Mouse (Mus musculus): ENCODE data around the gene 0610010F05Rik. TPM values are rescaled to one million over a fixed set of nuclear protein-coding genes. Genes with fewer than 3 reads are reported as not detected.

Gene 0610010F05Rik
- polyA plus RNA-seq, 1 experiment from 2014 or later = 28.7 TPM

- Histone ChIP-seq H3K9ac (no peak overlapping the region), H3K4me1 (no peaks in the 10 kb centered on the region), H3K9me3 (no peaks in the 10 kb centered on the region), H3K4me2 (no peak overlapping the region), H3K27me3 (no peaks in the 10 kb centered on the region), H3K36me3 (no peaks in the 10 kb centered on the region), H3K27ac (no peak overlapping the region), H3K4me3 (no peak overlapping the region)
- ATAC-seq (ENCODE audit: insufficient number of reproducible peaks, insufficient read depth, low FRiP score, low TSS enrichment, low read depth) = no peak
- WGBS = 65% methylated on average over 6 of the region's 6 CpGs
Measured at GRCm38 (mm10) chr11:23557039-23557630, 76.3 kb downstream of the 0610010F05Rik start.

DNA sequence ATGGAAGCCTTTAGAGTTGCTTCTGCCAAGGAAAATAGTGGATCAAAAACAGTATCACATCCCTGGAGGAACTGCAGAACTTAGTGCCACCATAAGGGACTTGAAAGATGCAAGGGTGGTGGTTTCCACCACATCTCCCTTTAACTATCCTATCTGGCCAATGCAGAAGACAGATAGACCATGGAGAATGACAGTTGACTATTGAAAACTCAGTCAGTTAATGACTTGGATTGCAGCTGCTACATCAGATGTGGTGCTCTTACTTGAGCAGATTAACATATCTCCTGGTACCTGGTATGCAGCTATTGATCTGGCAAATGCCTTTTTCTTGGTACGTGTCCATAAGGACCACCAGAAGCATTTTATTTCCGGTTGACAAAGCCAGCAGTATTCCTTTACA is 96.0 kb downstream of the 0610010F05Rik start:
- Histone ChIP-seq H3K4me1 (no peaks in the 10 kb centered on the region), H3K36me3 (no peaks in the 10 kb centered on the region), H3K27ac (no peak overlapping the region), H3K27me3 (no peaks in the 10 kb centered on the region), H3K9me3 (no peaks in the 10 kb centered on the region), H3K9ac (no peak overlapping the region), H3K4me3 (no peak overlapping the region), H3K4me2 (no peak overlapping the region)
- WGBS = 83% methylated on average over 2 of the region's 2 CpGs
- no peak for ATAC-seq (ENCODE audit: insufficient number of reproducible peaks, insufficient read depth, low FRiP score, low TSS enrichment, low read depth)

DNA sequence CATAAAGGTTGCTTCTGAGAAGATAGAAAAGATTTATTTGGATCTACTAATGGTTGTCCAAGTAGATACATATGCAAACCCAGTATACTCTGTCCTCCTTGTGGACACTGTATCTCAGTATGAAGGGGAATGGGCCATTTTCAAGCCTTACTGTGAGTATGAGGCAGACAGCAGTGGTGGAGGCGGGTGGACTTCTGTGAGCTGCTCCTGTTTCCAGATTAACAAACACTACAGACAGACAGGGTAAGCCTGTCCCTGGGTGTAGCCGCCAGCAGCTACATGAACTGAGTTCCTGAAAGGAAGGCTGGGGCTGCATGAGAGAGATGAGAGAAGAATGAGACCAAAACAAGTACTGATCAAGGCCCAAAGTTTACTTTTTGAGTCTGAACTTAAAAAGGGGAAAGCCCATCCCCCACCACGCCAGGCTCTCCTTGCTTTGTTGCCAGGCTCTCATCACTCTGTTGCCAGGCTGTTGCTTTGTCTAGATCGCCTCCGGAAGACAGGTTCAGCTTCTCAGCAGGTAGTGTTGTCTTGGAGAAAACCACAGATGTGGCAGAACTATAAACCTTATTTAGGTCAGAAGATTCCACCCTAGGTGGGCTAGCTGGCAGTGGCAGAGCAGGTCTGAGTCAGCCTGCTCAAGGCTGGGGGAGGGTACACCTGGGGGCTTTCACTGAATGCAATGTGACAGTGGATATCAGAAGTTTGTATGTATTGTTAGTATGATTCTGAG is 112.8 kb downstream of the 0610010F05Rik start, which contains the start of gene 1700093K21Rik:
1700093K21Rik (minus strand) TSS at position 683 of the 733 bp plus-strand sequence.
- H3K4me2 ChIP-seq = no peak within 1 kb of the TSS
- no peaks in the 10 kb centered on the region for H3K4me1 ChIP-seq
- no peak for ATAC-seq (ENCODE audit: insufficient number of reproducible peaks, insufficient read depth, low FRiP score, low TSS enrichment, low read depth)
- no peaks in the 10 kb centered on the region for H3K9me3 ChIP-seq
- no peak within 1 kb of the TSS for H3K27ac ChIP-seq
- H3K27me3 ChIP-seq = no peaks in the 10 kb centered on the region
- H3K36me3 ChIP-seq = no peaks in the 10 kb centered on the region
- 41% methylated on average over 5 of the region's 5 CpGs for WGBS
- no peak within 1 kb of the TSS for H3K9ac ChIP-seq
- H3K4me3 ChIP-seq = no peak within 1 kb of the TSS

DNA sequence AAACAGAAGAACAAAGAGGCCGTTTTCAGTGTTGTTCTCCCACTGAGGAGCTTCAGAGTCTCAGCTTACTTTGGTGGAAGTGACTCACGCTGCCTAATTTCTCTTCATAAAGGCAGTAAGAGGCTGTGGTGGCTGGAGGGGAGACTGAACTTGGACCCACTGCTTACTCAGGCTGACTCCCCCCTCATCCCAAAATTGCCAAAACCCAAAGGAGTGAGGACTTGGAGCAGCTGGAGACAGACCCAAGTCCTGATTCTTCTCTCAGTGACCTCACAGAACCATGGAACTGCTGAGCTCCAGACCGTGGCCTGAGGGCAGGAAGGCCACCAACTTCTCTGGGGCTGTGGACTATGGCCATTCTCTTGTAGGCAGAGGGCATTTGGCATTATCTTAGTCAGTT is 114.5 kb downstream of the 0610010F05Rik start:
- no peaks in the 10 kb centered on the region for H3K4me1 ChIP-seq
- no peak overlapping the region for H3K4me2 ChIP-seq
- H3K27ac ChIP-seq = no peak overlapping the region
- no peaks in the 10 kb centered on the region for H3K9me3 ChIP-seq
- no peak overlapping the region for H3K4me3 ChIP-seq
- 72% methylated on average over 3 of the region's 3 CpGs for WGBS
- no peaks in the 10 kb centered on the region for H3K27me3 ChIP-seq
- no peak for ATAC-seq (ENCODE audit: insufficient number of reproducible peaks, insufficient read depth, low FRiP score, low TSS enrichment, low read depth)
- no peaks in the 10 kb centered on the region for H3K36me3 ChIP-seq
- no peak overlapping the region for H3K9ac ChIP-seq

DNA sequence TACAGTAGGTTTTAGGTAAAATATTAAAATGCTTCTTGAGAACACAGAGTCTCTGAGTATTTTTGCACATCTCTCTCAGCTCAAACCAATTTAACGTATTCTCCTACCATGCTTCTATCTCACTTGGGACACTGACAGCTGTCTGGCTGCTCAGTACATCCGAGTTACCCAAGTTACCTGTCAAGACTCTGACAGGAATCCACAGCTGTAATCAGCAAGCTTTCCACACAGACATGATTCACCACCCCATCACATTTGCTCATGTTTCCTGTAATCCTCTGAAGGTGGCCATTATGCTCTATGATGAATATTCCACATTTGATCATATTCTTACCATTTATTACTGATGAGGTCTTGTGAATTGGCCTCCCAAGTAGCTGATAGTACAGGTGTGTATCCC is 118.1 kb downstream of the 0610010F05Rik start:
- H3K27ac ChIP-seq = no peak overlapping the region
- WGBS = 80% methylated on average over 2 of the region's 2 CpGs
- no peak overlapping the region for H3K4me3 ChIP-seq
- ATAC-seq (ENCODE audit: insufficient number of reproducible peaks, insufficient read depth, low FRiP score, low TSS enrichment, low read depth) = no peak
- no peak overlapping the region for H3K9ac ChIP-seq
- H3K36me3 ChIP-seq = no peaks in the 10 kb centered on the region
- no peaks in the 10 kb centered on the region for H3K9me3 ChIP-seq
- H3K4me1 ChIP-seq = no peaks in the 10 kb centered on the region
- H3K27me3 ChIP-seq = no peaks in the 10 kb centered on the region
- H3K4me2 ChIP-seq = no peak overlapping the region

Other genes starting within 250 kb of the 0610010F05Rik start
- 90.9 and 93.1 TPM in 2 replicates for gene Ahsa2, start 135.6 kb downstream of the 0610010F05Rik start, polyA plus RNA-seq (2015; fragmentation: Nextera tagmentation; extraction: Ambion mirVana)
- gene 1700093K21Rik, start 112.5 kb downstream of the 0610010F05Rik start, polyA plus RNA-seq (2015; fragmentation: Nextera tagmentation; extraction: Ambion mirVana) = not detected in 2 replicates
- gene Pus10, start 32.0 kb upstream of the 0610010F05Rik start, polyA plus RNA-seq (2015; fragmentation: Nextera tagmentation; extraction: Ambion mirVana) = 23.5 and 28.2 TPM in 2 replicates
- 41.3 and 42.5 TPM in 2 replicates for gene Pex13, start 32.3 kb upstream of the 0610010F05Rik start, polyA plus RNA-seq (2015; fragmentation: Nextera tagmentation; extraction: Ambion mirVana)
- 1.1 and 1.2 TPM in 2 replicates for gene Rel, start 137.3 kb upstream of the 0610010F05Rik start, polyA plus RNA-seq (2015; fragmentation: Nextera tagmentation; extraction: Ambion mirVana)

Measured in embryonic facial prominence, embryonic 13.5 days (tissue).